Mouse (Mus musculus) embryonic facial prominence, embryonic 10.5 days (tissue): ENCODE measurements around the gene Golph3l. TPM values are rescaled to one million over a fixed set of nuclear protein-coding genes. Genes with fewer than 3 reads are reported as not detected.
"Not testable (repeated sequence)": the region's sequence is repeated elsewhere in the genome, so short reads cannot be mapped to it uniquely, and the experiment has no call there.

Experiments
- DNase-seq: peaks from one replicate; pipeline ENCODE4 v3.0.0-alpha.2; 2017; ENCODE audit warnings: low spot score
- H3K27ac ChIP-seq: fragments of 300-500 bp; sonication (generic); replicated peaks from 2 replicates; pipeline ENCODE4 v1.5.1; 2016; ENCODE audit warnings: mild to moderate bottlenecking
- H3K27me3 ChIP-seq: fragments of 300-500 bp; sonication (generic); replicated peaks from 2 replicates; pipeline ENCODE4 v1.6.1; 2016; ENCODE audit warnings: low read depth, mild to moderate bottlenecking; ENCODE audit not compliant: poor library complexity, severe bottlenecking
- H3K36me3 ChIP-seq: fragments of 300-500 bp; sonication (generic); replicated peaks from 2 replicates; pipeline ENCODE4 v1.6.1; 2016; ENCODE audit warnings: mild to moderate bottlenecking, moderate library complexity
- H3K4me1 ChIP-seq: fragments of 300-500 bp; sonication (generic); 2 replicates; pipeline ENCODE4 v1.6.1; 2016
- H3K4me3 ChIP-seq: fragments of 300-500 bp; sonication (generic); 2 replicates; pipeline ENCODE4 v1.5.1; 2016; ENCODE audit warnings: mild to moderate bottlenecking, moderate library complexity
- H3K9me3 ChIP-seq: fragments of 300-500 bp; sonication (generic); 2 replicates; pipeline ENCODE4 v1.6.1; 2016; ENCODE audit warnings: mild to moderate bottlenecking
- WGBS: fragments of 180-500 bp; shearing (Covaris S2); methylation state at CpG from one replicate; pipeline ENCODE4 v1.1.7; 2016; 5-methylcytosine and 5-hydroxymethylcytosine counted together
- polyA plus RNA-seq: library from polyadenylated mRNA; unstranded; fragments of >200 nt; fragmentation: Nextera tagmentation; extraction: Ambion mirVana; gene quantifications from 2 replicates; pipeline ENCODE4 v1.2.1, GENCODE M21; 2016

Gene Golph3l
- 29.7 and 30.3 TPM in 2 replicates for polyA plus RNA-seq

DNA sequence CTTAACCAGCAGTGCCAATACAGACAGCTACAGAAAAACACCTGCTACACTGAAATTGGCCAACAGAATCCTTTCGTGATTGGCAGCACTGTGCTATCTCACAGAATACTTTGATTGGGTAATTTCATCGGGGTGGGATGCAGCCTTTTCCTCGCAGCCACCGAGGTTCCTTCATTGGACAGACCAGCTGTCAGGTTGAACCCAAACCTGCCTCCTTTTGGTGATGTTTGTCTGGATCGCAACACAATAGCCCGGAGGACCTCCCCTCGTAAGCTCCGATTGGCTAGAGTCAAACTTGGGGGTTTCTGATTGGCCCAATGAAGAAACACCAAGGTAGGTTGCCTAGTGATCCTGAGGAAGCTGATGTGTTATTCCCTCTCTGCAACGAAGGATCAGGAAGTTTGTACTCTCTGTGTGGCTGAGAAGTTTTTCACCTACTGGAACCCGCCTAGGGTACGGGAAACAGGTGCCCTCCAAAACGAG lies at the start of gene Golph3l:
Gene Golph3l (plus strand): TSS at position 331 of the 483 bp plus-strand sequence.
- no peaks in the 10 kb centered on the region for H3K27me3 ChIP-seq
- WGBS, result 0% methylated on average over 12 of the region's 12 CpGs
- peak within 1 kb of the TSS; percentile 69 for H3K4me3 ChIP-seq
- peak; percentile 91 for DNase-seq
- peak within 1 kb of the TSS; percentile 79 for H3K27ac ChIP-seq
- H3K4me1 ChIP-seq, result peaks cover 13% of the 10 kb centered on the region
- peaks cover 24% of the 10 kb centered on the region for H3K36me3 ChIP-seq
- H3K9me3 ChIP-seq, result no peaks in the 10 kb centered on the region

DNA sequence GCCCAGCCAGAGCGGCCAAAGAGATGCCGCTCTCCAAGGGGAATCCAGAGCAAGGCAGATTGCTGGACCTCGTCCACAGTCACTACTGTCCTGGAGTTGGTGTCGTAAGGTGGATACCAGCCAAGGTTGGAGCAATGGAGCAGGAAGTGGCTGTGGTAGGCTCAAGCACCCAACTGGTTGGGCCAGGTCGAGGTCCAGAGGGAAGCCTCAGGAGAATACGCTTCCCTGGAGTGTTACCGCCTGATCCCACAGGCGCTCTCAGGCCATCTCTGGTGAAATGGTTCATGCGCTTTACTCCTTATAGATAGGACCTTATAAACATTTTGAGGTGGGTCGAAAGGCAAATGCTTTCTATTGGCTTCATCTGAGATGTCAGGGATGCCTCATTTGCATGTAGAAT lies 49.8 kb upstream of the Golph3l start:
- Histone ChIP-seq H3K4me1 (no peaks in the 10 kb centered on the region), H3K27ac (no peak overlapping the region), H3K9me3 (no peaks in the 10 kb centered on the region), H3K27me3 (no peaks in the 10 kb centered on the region), H3K4me3 (no peak overlapping the region), H3K36me3 (no peaks in the 10 kb centered on the region)
- DNase-seq, result no peak
- WGBS, result 91% methylated on average over 10 of the region's 10 CpGs

DNA sequence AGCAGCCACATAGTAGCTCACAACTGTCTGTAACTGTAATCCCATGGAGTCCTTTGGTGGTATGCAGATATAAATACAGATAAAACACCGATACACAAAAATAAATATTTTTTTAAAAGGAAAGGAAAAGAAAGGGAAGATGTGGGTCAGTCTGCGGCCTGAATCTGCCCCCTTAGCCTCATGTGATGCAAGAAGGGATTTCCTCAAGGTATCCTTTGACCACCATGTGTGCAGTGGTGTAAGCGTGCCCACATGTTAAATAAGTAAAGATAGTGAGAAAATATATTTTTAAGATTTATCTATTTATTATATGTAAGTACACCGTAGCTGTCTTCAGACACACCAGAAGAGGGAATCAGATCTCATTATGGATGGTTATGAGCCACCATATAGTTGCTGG lies 48.9 kb upstream of the Golph3l start:
- no peak for DNase-seq
- H3K4me1 ChIP-seq, result no peaks in the 10 kb centered on the region
- H3K27me3 ChIP-seq, result no peaks in the 10 kb centered on the region
- no peaks in the 10 kb centered on the region for H3K36me3 ChIP-seq
- 91% methylated on average over 4 of the region's 4 CpGs for WGBS
- no peaks in the 10 kb centered on the region for H3K9me3 ChIP-seq
- H3K27ac ChIP-seq, result no peak overlapping the region
- H3K4me3 ChIP-seq, result no peak overlapping the region

DNA sequence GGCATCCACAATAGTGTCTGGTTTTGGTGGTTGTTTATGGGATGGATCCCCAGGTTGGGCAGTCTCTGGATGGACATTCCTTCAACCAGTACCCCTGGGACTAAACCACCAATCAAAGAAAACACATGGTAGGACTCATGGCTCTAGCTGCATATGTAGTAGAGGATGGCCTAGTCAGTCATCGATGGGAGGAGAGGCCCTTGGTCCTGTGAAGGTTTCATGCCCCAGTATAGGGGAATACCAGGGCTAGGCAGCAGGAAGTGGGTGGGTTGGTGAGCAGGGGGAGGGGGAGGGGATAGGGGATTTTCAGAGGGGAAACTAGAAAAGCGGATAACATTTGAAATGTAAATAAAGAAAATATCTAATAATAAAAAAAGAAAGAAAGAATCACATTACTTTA lies 47.5 kb upstream of the Golph3l start:
- not testable (repeated sequence) for H3K4me3 ChIP-seq, H3K36me3 ChIP-seq, H3K9me3 ChIP-seq, H3K27ac ChIP-seq, H3K27me3 ChIP-seq, DNase-seq, H3K4me1 ChIP-seq
- 82% methylated on average over 2 of the region's 2 CpGs for WGBS

DNA sequence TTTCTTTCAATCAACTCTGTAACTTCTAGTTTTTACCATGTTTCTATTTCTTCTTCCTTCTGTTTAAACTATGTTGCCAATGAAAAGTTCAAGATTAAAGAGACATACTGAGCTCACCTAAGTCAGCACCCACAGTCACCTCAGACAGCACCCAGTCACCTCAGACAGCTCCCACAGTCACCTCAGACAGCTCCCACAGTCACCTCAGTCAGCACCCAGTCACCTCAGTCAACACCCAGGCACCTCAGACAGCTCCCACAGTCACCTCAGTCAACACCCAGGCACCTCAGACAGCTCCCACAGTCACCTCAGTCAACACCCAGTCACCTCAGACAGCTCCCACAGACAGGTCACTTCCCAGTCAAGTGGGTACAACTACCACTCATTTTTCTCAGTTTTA lies 46.6 kb upstream of the Golph3l start:
- no peaks in the 10 kb centered on the region for H3K9me3 ChIP-seq
- H3K27me3 ChIP-seq, result no peaks in the 10 kb centered on the region
- H3K27ac ChIP-seq, result no peak overlapping the region
- no peaks in the 10 kb centered on the region for H3K4me1 ChIP-seq
- DNase-seq, result no peak
- no peak overlapping the region for H3K4me3 ChIP-seq
- H3K36me3 ChIP-seq, result no peaks in the 10 kb centered on the region

DNA sequence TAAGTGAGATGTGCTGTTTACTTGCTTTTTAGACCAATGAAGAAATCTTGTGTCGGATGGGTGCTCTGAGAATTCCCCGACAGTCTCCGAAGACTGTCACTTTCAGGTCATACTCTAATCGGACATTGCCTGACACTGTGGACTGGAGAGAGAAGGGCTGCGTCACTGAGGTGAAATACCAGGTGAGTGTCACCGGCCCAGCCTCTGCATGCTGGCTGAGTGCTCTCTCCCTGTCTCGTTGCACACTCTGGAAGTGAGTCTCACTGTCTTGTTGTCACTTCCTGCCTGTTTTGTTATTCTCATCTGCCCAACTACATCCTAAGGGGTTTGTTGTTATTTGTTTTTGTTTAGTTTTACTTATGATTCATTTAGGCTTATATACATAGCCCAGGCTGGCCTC lies 45.8 kb upstream of the Golph3l start:
- no peaks in the 10 kb centered on the region for H3K27me3 ChIP-seq
- 74% methylated on average over 7 of the region's 7 CpGs for WGBS
- no peaks in the 10 kb centered on the region for H3K36me3 ChIP-seq
- H3K27ac ChIP-seq, result no peak overlapping the region
- no peak overlapping the region for H3K4me3 ChIP-seq
- no peak for DNase-seq
- H3K4me1 ChIP-seq, result no peaks in the 10 kb centered on the region
- no peaks in the 10 kb centered on the region for H3K9me3 ChIP-seq

DNA sequence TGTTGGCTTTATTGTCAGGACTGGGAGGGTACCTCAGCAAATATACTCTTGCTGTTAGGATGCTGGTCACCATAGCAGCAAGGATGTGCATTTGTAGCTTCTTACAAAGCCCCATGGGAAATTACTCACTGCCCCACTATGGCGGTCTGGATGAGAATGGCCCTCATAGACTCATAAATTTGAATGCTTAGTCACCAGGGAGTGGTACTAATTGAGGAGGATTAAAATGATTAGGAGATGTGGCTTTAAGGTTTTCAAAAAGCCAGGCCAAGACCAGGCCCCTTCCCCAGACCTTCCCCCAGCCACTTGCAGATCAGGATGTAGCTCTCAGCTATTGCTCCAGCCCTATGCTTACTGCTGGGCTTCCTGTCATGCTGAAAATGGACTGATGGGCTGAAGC lies 38.6 kb upstream of the Golph3l start:
- Histone ChIP-seq H3K4me1 (no peaks in the 10 kb centered on the region), H3K4me3 (no peak overlapping the region), H3K36me3 (no peaks in the 10 kb centered on the region), H3K27ac (no peak overlapping the region), H3K27me3 (no peaks in the 10 kb centered on the region), H3K9me3 (no peaks in the 10 kb centered on the region)
- no peak for DNase-seq
- WGBS, result 83% methylated on average over 1 of the region's 1 CpGs

DNA sequence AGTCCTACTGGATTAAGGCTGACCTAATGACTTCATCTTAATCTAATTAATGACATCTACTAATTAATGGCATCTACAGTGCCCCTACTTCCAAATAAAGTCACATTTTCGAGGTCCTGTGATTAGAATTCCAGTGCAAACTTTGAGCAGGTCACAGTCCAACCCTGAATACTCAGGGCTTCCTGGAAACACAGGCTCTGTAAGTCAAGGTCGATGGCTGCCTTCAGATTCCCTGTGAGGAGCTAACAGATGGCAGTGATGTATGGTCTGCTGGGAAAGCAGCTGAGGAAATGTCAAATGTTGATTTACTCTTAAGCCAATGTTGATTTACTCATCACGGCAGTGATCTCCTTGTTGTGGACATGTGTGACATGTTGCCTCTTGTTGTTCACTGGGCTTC lies 34.7 kb upstream of the Golph3l start:
- H3K9me3 ChIP-seq, result no peaks in the 10 kb centered on the region
- 68% methylated on average over 3 of the region's 3 CpGs for WGBS
- H3K27me3 ChIP-seq, result no peaks in the 10 kb centered on the region
- H3K4me1 ChIP-seq, result no peaks in the 10 kb centered on the region
- H3K4me3 ChIP-seq, result no peak overlapping the region
- no peak overlapping the region for H3K27ac ChIP-seq
- H3K36me3 ChIP-seq, result no peaks in the 10 kb centered on the region
- no peak for DNase-seq

DNA sequence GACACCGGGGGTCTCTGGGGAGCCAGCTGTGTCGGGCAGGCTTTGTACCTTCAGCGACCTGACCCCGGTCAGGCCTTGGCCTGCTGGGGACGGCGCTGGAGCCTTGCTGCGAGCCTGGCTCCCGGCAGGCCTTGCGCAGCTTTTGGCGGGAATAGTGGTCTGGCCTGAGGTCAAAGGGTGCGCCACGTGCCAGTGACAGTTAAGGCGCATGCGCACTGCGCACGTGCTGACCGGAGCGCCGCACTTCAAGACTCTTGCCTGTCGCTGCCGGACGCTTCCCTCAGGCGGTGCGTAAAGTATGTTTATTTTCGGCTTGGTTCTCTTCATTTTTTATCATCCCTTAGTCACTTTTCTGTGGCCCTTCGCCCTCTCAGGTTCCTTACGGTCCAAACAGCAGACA lies 29.3 kb upstream of the Golph3l start, which contains the start of gene Hormad1:
Gene Hormad1 (plus strand): TSS at position 241 of the 400 bp plus-strand sequence.
- H3K27me3 ChIP-seq, result no peaks in the 10 kb centered on the region
- 88% methylated on average over 27 of the region's 27 CpGs for WGBS
- H3K9me3 ChIP-seq, result no peaks in the 10 kb centered on the region
- H3K4me3 ChIP-seq, result no peak within 1 kb of the TSS
- H3K36me3 ChIP-seq, result no peaks in the 10 kb centered on the region
- no peak for DNase-seq
- H3K4me1 ChIP-seq, result no peaks in the 10 kb centered on the region
- no peak within 1 kb of the TSS for H3K27ac ChIP-seq

DNA sequence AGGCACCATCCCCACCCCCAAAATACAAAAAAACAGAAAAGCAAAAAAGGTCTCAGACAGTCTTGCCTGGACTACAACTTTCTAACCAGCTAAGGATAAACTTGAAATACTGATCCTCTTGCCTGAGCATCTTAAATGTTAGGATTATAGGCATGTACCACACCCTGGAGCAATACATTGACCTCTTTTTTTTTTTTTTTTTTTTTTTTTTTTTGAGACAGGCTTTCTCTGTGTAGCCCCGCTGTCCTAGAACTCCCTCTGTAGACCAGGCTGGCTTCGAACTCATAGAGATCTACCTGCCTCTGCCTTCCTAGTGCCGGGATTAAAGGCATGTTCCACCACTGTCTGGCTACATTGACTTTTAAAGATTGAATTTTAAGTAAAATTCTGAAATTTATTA lies 28.0 kb upstream of the Golph3l start:
- no peak overlapping the region for H3K4me3 ChIP-seq
- no peaks in the 10 kb centered on the region for H3K9me3 ChIP-seq
- no peak for DNase-seq
- H3K4me1 ChIP-seq, result no peaks in the 10 kb centered on the region
- H3K36me3 ChIP-seq, result no peaks in the 10 kb centered on the region
- H3K27ac ChIP-seq, result no peak overlapping the region
- H3K27me3 ChIP-seq, result no peaks in the 10 kb centered on the region
- WGBS, result 87% methylated on average over 3 of the region's 3 CpGs

DNA sequence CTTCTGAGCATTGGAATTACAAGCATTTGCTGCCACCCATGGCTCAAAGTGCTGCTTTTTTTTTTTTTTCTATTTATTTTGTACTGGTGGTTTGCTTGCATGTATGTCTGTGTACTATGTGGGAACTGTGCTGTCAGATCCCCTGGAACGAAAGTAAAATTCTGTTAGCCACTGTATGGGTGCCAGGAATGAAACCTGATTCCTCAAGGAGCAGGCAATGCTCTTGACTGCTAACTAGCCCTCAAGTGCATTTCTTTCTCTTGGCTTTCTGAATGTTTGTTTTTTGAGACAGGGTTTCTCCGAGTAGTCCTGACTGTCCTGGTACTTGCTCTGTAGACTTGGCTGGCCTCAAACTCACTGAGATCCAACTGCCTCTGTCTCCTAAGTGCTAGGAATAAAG lies 26.9 kb upstream of the Golph3l start:
- H3K9me3 ChIP-seq, result no peaks in the 10 kb centered on the region
- no peak overlapping the region for H3K4me3 ChIP-seq
- H3K36me3 ChIP-seq, result no peaks in the 10 kb centered on the region
- no peaks in the 10 kb centered on the region for H3K27me3 ChIP-seq
- DNase-seq, result no peak
- H3K27ac ChIP-seq, result no peak overlapping the region
- 82% methylated on average over 2 of the region's 2 CpGs for WGBS
- H3K4me1 ChIP-seq, result no peaks in the 10 kb centered on the region

DNA sequence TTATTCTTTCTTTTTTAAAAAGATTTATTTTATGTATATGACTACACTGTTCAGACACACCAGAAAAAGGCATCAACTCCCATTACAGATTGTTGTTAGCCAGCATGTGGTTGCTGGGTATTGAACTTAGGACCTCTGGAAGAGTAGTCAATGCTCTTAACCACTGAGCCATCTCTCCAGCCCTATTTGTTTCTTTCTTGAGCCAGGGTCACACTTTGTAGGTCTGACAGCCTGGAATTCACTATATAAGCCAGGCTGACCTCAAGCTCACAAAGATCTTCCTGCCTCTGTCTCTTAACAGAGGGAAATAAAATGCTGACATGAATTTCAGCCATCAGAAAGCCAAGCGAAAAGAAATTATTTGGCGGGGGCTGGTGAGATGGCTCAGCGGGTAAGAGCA lies 19.1 kb upstream of the Golph3l start:
- no peak for DNase-seq
- H3K27me3 ChIP-seq, result no peaks in the 10 kb centered on the region
- no peaks in the 10 kb centered on the region for H3K36me3 ChIP-seq
- H3K9me3 ChIP-seq, result no peaks in the 10 kb centered on the region
- H3K27ac ChIP-seq, result no peak overlapping the region
- H3K4me1 ChIP-seq, result no peaks in the 10 kb centered on the region
- no peak overlapping the region for H3K4me3 ChIP-seq
- WGBS, result 93% methylated on average over 3 of the region's 3 CpGs

DNA sequence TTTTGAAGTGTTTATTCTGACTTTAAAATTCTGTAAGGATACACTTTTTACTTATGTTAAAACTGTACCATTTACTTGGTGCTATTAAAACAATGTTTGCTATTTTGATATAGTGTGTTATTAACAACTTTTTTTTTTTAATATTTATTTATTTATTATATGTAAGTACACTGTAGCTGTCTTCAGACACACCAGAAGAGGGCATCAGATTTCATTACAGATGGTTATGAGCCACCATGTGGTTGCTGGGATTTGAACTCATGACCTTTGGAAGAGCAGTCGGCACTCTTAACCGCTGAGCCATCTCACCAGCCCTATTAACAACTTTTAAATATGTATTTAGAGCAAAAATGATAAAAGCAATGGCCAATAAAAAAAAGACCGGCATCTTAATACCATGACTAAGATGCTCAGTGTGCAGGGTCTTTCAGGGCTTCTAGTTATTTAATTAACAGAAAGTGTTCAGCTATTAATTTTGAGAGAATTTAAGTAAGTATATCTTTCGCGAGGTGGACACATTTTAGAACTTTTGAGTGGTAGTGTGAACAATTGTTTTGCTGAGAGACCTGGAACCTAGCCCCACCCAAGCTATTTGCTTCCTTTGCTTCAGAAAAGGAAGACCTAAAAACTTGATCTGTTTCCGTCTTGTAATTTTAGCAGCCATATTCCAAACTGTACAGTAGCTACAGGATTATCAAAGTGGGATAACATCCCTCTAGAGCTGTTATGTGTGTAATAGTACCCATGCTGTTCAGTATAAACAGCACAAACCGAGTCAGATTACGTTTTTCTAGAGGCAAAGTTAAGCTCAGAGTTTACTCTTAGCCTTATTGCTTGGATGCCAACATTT lies 755 bp upstream of the Golph3l start:
- peaks cover 13% of the 10 kb centered on the region for H3K4me1 ChIP-seq
- H3K36me3 ChIP-seq, result peaks cover 18% of the 10 kb centered on the region
- 51% methylated on average over 8 of the region's 8 CpGs for WGBS
- no peak overlapping the region; the same call in 1 of the 2 replicates for H3K27ac ChIP-seq
- peak overlapping the region; percentile 69 for H3K4me3 ChIP-seq
- no peak for DNase-seq
- no peaks in the 10 kb centered on the region for H3K27me3 ChIP-seq
- H3K9me3 ChIP-seq, result no peaks in the 10 kb centered on the region
